Mouse (Mus musculus) brain, embryonic 14.5 days (tissue): ENCODE measurements around the gene Tmtc1.

Experiments
- CTCF ChIP-seq: fragments of 200-500 bp; IDR thresholded peaks from 2 replicates; pipeline ENCODE4 v1.5.1; 2012; ENCODE audit warnings: inconsistent platforms, mild to moderate bottlenecking, moderate library complexity, borderline replicate concordance; ENCODE audit not compliant: insufficient read depth, insufficient read length; ENCODE audit errors: extremely low read depth
- POLR2A ChIP-seq: fragments of 200-500 bp; IDR thresholded peaks from 2 replicates; pipeline ENCODE4 v1.6.1; 2012; ENCODE audit warnings: mild to moderate bottlenecking, inconsistent platforms, borderline replicate concordance; ENCODE audit not compliant: poor library complexity, insufficient read depth, insufficient read length, severe bottlenecking; ENCODE audit errors: extremely low read depth

DNA sequence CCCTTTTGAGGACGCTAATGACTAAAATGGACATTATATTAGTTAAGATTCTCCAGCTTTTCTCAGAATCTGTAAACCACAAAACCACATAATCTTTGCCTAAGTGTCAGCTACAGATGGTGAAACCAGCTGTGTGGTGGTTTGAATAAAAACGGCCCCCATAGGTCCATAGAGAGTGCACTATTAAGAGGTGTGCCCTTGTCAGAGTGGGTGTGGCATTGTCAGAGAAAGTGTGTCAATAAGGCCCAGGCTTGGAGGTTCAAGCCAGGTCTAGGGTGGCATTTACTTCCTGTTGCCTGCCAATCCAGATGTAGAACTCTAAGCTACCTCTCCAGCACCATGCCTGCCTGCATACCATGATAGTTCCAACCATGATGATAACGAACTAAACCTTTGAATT is 99.2 kb downstream of the Tmtc1 start:
- TF ChIP-seq POLR2A (no peak), CTCF (no peak)
